Mouse (Mus musculus): ENCODE data around the gene Prss45.

DNA sequence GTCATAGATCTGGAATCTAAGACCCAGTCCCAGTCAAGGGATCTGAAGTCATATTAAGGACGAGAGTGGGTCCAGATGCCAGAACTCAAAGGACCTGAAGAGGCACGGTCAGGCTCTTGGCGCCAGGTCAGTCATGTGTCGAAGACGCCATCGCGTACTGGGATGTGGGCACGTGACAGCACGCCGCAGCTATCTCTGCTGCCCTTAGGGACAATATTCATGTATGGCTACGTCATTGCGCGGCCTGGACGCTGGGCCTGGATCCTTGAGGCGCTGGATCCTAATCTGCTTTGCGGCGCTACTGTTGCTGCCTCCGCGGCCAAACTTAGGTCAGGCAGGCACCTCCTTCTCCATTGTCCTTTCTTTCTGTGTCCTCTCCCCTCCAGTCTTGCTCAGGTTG is at the start of gene Prss45:
- no peak for TF ChIP-seq CTCF (IDR thresholded peaks at IDR 0.05; ENCODE audit: extremely low read depth, insufficient read depth, low read length)
- no peak for TF ChIP-seq POLR2A (IDR thresholded peaks at IDR 0.05; ENCODE audit: extremely low read depth, insufficient read depth, low read length)

Data from cortical plate, adult 2 months (tissue).